Mouse (Mus musculus): Measurements from ENCODE around the gene Hist2h2be. TPM values are rescaled to one million over a fixed set of nuclear protein-coding genes. Genes with fewer than 3 reads are reported as not detected.
A peak's percentile ranks its signal among the peaks of the same experiment; 100 is the strongest.
"Not testable (repeated sequence)": the region's sequence is repeated elsewhere in the genome, so short reads cannot be mapped to it uniquely, and the experiment has no call there.

Hist2h2be gene
- polyA plus RNA-seq, 1 experiment from 2014 or later: 8.6 TPM

DNA sequence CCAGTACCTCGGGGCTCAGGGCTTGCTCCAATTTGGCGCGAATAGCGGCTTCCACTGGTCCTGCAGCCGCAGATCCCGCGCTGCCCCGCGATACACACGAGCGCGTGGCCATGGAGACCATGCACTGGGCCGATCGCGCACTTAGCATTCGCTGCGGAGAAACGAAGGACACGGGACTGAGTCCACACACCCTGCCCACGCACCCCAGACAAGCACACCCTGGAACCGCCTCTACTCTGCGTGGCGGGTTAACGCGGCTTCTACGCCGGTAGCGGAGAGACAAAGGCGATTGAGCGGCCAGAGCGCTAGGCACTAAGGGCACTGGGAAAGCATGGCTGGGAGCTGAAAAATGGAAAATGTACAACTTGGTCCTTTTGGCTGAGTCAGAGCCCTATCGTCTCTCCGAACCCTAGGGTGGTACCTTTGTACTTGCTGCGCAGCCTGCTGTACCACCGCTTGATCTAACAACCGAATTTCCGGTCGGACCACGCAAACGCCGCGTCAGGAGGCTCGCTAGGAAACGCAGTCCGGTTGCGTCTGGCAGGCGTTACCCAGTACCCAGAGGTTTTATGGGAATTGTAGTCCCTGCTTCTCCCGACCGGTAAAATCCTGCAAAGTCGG is 23.7 kb upstream of the Hist2h2be start:
- H3K4me1 ChIP-seq (ENCODE audit: control insufficient read depth, insufficient read depth, low read length): peaks cover 5% of the 10 kb centered on the region
- peak overlapping the region; percentile 63 for H3K4me3 ChIP-seq (ENCODE audit: low read depth, low read length)
- H3K9ac ChIP-seq (ENCODE audit: low read length): peak overlapping the region; percentile 95
- DNase-seq (ENCODE audit: low spot score) (peak; percentile 90), ATAC-seq (ENCODE audit: insufficient read depth, low FRiP score, low TSS enrichment) (peak; percentile 97)
- H3K36me3 ChIP-seq (ENCODE audit: control insufficient read depth, insufficient read depth, low read length): no peaks in the 10 kb centered on the region; the same call in 1 of the 2 replicates
- WGBS: under 1% methylated on average over 50 of the region's 50 CpGs
- no peaks in the 10 kb centered on the region for H3K27me3 ChIP-seq (ENCODE audit: control insufficient read depth, insufficient read depth, low read length)
- H3K9me3 ChIP-seq (ENCODE audit: control insufficient read depth, low read length): no peaks in the 10 kb centered on the region
- H3K4me2 ChIP-seq (ENCODE audit: low read depth): peak overlapping the region; percentile 54
- peak overlapping the region; percentile 95 for H3K27ac ChIP-seq (ENCODE audit: low read depth, low read length)

DNA sequence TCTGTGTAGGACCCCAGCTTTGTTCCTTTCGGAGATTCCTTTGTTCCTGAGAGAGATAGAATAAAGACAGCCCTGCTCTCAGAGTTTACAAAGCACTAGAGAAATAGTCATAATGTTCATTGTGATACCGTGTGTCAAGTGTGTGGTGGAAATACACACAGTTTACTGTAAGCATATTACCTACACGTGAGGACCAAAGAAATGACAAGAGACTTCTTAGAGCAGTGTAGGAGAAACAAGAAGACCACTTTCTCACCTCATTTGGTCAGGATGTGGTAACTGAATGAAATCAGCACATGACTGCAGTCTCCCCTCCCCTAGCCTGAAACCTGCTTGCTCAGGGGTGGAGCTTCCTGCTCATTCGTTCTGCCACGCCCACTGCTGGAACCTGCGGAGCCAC is 22.7 kb upstream of the Hist2h2be start:
- DNase-seq (ENCODE audit: low spot score) (no peak), ATAC-seq (ENCODE audit: insufficient read depth, low FRiP score, low TSS enrichment) (no peak)
- 3% methylated on average over 6 of the region's 6 CpGs for WGBS

DNA sequence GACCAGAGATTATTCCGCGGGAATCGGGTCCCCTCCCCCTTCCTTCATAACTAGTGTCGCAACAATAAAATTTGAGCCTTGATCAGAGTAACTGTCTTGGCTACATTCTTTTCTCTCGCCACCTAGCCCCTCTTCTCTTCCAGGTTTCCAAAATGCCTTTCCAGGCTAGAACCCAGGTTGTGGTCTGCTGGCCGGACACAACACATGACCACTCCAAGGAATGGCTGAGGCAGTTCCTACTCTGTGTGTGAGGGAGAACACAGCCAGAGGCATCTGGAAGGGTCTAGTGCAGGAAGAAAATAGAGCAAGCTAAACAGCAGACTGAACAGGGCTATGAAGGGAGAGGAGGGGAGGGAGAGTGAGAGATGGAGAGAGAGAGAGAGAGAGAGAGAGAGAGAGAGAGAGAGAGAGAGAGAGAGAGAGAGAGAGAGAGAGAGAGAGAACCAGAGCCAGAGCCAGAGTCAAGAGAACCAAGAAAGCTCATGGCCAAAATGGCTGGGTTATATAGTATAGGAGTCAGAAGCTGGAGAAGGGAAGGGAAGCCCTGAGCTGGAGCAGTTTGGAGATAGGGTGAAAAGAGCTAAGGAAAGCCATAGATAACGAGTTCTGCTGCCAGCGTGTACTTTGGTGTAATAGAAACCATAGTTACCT is 22.2 kb upstream of the Hist2h2be start:
- DNase-seq (ENCODE audit: low spot score); H3K36me3 ChIP-seq (ENCODE audit: control insufficient read depth, insufficient read depth, low read length); ATAC-seq (ENCODE audit: insufficient read depth, low FRiP score, low TSS enrichment); H3K27ac ChIP-seq (ENCODE audit: low read depth, low read length); H3K9me3 ChIP-seq (ENCODE audit: control insufficient read depth, low read length); H3K9ac ChIP-seq (ENCODE audit: low read length); H3K27me3 ChIP-seq (ENCODE audit: control insufficient read depth, insufficient read depth, low read length); H3K4me2 ChIP-seq (ENCODE audit: low read depth); H3K4me3 ChIP-seq (ENCODE audit: low read depth, low read length); H3K4me1 ChIP-seq (ENCODE audit: control insufficient read depth, insufficient read depth, low read length): not testable (repeated sequence)
- WGBS: 43% methylated on average over 5 of the region's 8 CpGs

More for the DNA sequence above, 22.7 kb upstream of the Hist2h2be start:
- H3K4me3 ChIP-seq (ENCODE audit: low read depth, low read length): 0 out of 2 replicates have a peak overlapping the region, but pooled peaks have one; percentile 2
- no peaks in the 10 kb centered on the region for H3K9me3 ChIP-seq (ENCODE audit: control insufficient read depth, low read length)
- no peak overlapping the region for H3K27ac ChIP-seq (ENCODE audit: low read depth, low read length)
- H3K4me2 ChIP-seq (ENCODE audit: low read depth): peak overlapping the region; percentile 54
- H3K27me3 ChIP-seq (ENCODE audit: control insufficient read depth, insufficient read depth, low read length): no peaks in the 10 kb centered on the region
- peak overlapping the region; percentile 32 for H3K9ac ChIP-seq (ENCODE audit: low read length)
- H3K4me1 ChIP-seq (ENCODE audit: control insufficient read depth, insufficient read depth, low read length): peaks cover 5% of the 10 kb centered on the region
- no peaks in the 10 kb centered on the region; the same call in 1 of the 2 replicates for H3K36me3 ChIP-seq (ENCODE audit: control insufficient read depth, insufficient read depth, low read length)

DNA sequence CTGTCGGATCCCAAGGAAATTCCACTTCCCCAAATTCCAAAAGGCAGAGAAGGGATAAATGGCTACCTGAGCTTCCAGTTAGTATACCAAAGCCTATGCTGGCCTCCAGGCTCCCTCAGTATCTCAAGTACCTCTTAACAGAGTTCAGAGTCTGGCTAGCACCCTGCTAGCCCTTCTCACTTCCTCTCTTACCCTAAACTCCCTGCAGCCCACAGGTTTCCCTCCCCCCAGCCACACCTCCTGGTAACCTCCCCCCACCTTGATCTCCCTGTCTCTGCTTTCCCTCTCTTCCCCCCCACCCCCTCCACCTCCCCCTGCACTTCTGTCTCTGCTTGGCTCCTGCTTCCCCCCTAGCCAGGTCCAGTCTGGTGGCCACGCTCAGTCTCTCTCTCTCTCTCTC is 21.2 kb upstream of the Hist2h2be start:
- no peaks in the 10 kb centered on the region for H3K27me3 ChIP-seq (ENCODE audit: control insufficient read depth, insufficient read depth, low read length)
- no peak overlapping the region for H3K4me3 ChIP-seq (ENCODE audit: low read depth, low read length)
- no peak overlapping the region for H3K9ac ChIP-seq (ENCODE audit: low read length)
- H3K4me1 ChIP-seq (ENCODE audit: control insufficient read depth, insufficient read depth, low read length): peaks cover 5% of the 10 kb centered on the region
- ATAC-seq (ENCODE audit: insufficient read depth, low FRiP score, low TSS enrichment) (no peak), DNase-seq (ENCODE audit: low spot score) (no peak)
- no peaks in the 10 kb centered on the region; the same call in 1 of the 2 replicates for H3K36me3 ChIP-seq (ENCODE audit: control insufficient read depth, insufficient read depth, low read length)
- H3K9me3 ChIP-seq (ENCODE audit: control insufficient read depth, low read length): no peaks in the 10 kb centered on the region
- 66% methylated on average over 2 of the region's 2 CpGs for WGBS
- no peak overlapping the region for H3K4me2 ChIP-seq (ENCODE audit: low read depth)
- H3K27ac ChIP-seq (ENCODE audit: low read depth, low read length): no peak overlapping the region

DNA sequence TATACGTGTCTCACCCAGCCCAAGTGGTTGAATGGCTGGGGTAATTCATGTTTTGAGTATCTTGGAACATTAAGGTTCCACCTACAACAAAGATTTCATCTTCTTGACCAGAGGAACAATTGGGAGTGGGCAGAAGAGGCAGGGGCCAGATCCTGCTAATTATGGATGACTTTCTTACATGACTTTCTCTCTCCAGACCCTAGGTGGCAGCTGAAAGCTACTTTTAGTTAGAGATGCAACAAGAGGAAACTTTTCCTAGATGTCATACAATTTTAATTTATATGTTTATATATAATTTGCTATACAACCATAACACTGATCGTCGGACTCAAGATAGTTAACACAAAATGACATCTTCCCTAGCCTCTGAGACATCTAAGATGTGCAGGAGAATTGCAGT is 13.1 kb upstream of the Hist2h2be start:
- H3K9me3 ChIP-seq (ENCODE audit: control insufficient read depth, low read length): no peaks in the 10 kb centered on the region
- no peak for DNase-seq (ENCODE audit: low spot score)
- H3K36me3 ChIP-seq (ENCODE audit: control insufficient read depth, insufficient read depth, low read length): no peaks in the 10 kb centered on the region
- H3K4me1 ChIP-seq (ENCODE audit: control insufficient read depth, insufficient read depth, low read length): no peaks in the 10 kb centered on the region
- H3K9ac ChIP-seq (ENCODE audit: low read length): no peak overlapping the region
- H3K4me3 ChIP-seq (ENCODE audit: low read depth, low read length): no peak overlapping the region
- WGBS: 89% methylated on average over 3 of the region's 3 CpGs
- H3K27me3 ChIP-seq (ENCODE audit: control insufficient read depth, insufficient read depth, low read length): no peaks in the 10 kb centered on the region
- no peak overlapping the region for H3K27ac ChIP-seq (ENCODE audit: low read depth, low read length)
- no peak for ATAC-seq (ENCODE audit: insufficient read depth, low FRiP score, low TSS enrichment)
- no peak overlapping the region for H3K4me2 ChIP-seq (ENCODE audit: low read depth)

DNA sequence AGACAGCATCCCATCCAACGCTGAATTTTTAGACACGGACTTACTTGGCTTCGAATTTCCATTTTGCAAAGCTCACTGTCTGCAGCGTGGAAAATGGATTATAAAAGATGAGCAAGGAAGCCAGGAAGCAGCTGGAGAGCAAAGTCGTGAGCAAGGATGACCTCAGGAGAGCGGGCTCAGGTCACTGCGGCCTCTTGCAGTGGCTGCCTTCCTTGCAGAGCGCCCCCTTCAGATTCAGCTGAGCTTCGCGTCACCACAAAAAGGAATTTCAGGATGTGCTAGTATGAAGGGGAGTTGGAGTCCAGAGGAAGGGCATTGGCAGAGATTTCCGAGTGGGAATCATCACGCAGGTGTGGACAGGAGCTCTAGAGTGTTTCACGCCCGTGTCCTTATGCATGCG is 11.7 kb upstream of the Hist2h2be start:
- 28% methylated on average over 15 of the region's 15 CpGs for WGBS
- DNase-seq (ENCODE audit: low spot score): no peak
- Histone ChIP-seq H3K9me3 (ENCODE audit: control insufficient read depth, low read length) (no peaks in the 10 kb centered on the region), H3K9ac (ENCODE audit: low read length) (no peak overlapping the region), H3K4me3 (ENCODE audit: low read depth, low read length) (no peak overlapping the region), H3K4me1 (ENCODE audit: control insufficient read depth, insufficient read depth, low read length) (no peaks in the 10 kb centered on the region), H3K27me3 (ENCODE audit: control insufficient read depth, insufficient read depth, low read length) (no peaks in the 10 kb centered on the region), H3K27ac (ENCODE audit: low read depth, low read length) (no peak overlapping the region), H3K36me3 (ENCODE audit: control insufficient read depth, insufficient read depth, low read length) (no peaks in the 10 kb centered on the region), H3K4me2 (ENCODE audit: low read depth) (no peak overlapping the region)
- no peak for ATAC-seq (ENCODE audit: insufficient read depth, low FRiP score, low TSS enrichment)

DNA sequence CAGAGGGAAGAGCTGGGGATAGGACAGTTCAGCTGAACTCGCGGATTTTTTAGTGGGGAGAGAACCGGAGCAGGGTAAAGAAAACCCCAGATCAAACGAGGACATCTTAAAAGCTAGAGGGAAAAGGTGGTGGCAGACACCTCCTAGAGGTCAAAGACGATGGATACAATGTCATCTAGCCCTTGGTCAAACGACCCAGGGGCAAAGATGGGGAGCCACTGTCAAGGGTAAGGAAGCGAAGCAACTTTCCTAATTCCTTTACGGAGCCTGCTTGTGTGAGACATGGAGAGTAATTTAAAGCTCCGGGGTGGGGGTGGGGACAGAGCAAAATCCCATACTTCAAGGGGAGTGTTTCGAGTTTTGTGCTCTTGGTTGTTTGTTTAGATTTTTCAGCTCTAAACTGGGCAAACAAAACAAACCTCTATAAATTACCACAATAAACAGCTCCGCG is 1.7 kb upstream of the Hist2h2be start:
- no peaks in the 10 kb centered on the region for H3K27me3 ChIP-seq (ENCODE audit: control insufficient read depth, insufficient read depth, low read length)
- DNase-seq (ENCODE audit: low spot score): peak; percentile 55
- H3K4me1 ChIP-seq (ENCODE audit: control insufficient read depth, insufficient read depth, low read length): peaks cover 20% of the 10 kb centered on the region
- peak overlapping the region; percentile 61 for H3K4me2 ChIP-seq (ENCODE audit: low read depth)
- peak overlapping the region; percentile 47 for H3K4me3 ChIP-seq (ENCODE audit: low read depth, low read length)
- H3K9ac ChIP-seq (ENCODE audit: low read length): peak overlapping the region; percentile 71
- H3K36me3 ChIP-seq (ENCODE audit: control insufficient read depth, insufficient read depth, low read length): no peaks in the 10 kb centered on the region
- peak; percentile 13 for ATAC-seq (ENCODE audit: insufficient read depth, low FRiP score, low TSS enrichment)
- no peaks in the 10 kb centered on the region for H3K9me3 ChIP-seq (ENCODE audit: control insufficient read depth, low read length)
- WGBS: under 1% methylated on average over 12 of the region's 12 CpGs
- peak overlapping the region; percentile 97 for H3K27ac ChIP-seq (ENCODE audit: low read depth, low read length)

DNA sequence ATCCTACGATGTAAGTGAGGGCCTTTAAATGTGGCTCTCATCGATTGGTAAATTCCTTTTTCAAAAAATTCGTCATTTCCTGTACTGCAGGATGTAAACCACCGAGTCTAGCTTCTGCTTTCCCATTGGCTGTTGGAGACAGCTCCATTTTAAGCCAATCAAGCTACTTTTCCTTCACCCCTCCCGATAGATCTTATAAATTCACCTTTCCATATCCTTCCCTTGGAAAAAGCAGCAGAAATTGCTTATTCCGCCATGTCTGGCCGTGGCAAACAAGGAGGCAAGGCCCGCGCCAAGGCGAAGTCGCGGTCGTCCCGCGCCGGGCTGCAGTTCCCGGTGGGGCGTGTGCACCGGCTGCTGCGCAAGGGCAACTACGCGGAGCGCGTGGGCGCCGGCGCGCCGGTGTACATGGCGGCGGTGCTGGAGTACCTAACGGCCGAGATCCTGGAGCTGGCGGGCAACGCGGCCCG is 1.2 kb upstream of the Hist2h2be start, which contains the start of the genes Bola1 and Hist2h2ab:
TSS of gene Bola1 (minus strand) at position 49 of the 470 bp plus-strand sequence.
TSS of gene Hist2h2ab (plus strand) at position 205 of the 470 bp plus-strand sequence.
- DNase-seq (ENCODE audit: low spot score): peak; percentile 81
- Histone ChIP-seq H3K27ac (ENCODE audit: low read depth, low read length) (peak within 1 kb of the TSS; percentile 97), H3K4me1 (ENCODE audit: control insufficient read depth, insufficient read depth, low read length) (peaks cover 20% of the 10 kb centered on the region), H3K27me3 (ENCODE audit: control insufficient read depth, insufficient read depth, low read length) (no peaks in the 10 kb centered on the region), H3K4me2 (ENCODE audit: low read depth) (peak within 1 kb of the TSS; percentile 61), H3K9ac (ENCODE audit: low read length) (peak within 1 kb of the TSS; percentile 71), H3K36me3 (ENCODE audit: control insufficient read depth, insufficient read depth, low read length) (no peaks in the 10 kb centered on the region), H3K9me3 (ENCODE audit: control insufficient read depth, low read length) (no peaks in the 10 kb centered on the region), H3K4me3 (ENCODE audit: low read depth, low read length) (peak within 1 kb of the TSS; percentile 47)
- ATAC-seq (ENCODE audit: insufficient read depth, low FRiP score, low TSS enrichment): peak; percentile 87
- whole genome bisulfite sequencing: under 1% methylated on average over 36 of the region's 37 CpGs
